Mouse (Mus musculus): ENCODE results near the gene Zbtb16.

DNA sequence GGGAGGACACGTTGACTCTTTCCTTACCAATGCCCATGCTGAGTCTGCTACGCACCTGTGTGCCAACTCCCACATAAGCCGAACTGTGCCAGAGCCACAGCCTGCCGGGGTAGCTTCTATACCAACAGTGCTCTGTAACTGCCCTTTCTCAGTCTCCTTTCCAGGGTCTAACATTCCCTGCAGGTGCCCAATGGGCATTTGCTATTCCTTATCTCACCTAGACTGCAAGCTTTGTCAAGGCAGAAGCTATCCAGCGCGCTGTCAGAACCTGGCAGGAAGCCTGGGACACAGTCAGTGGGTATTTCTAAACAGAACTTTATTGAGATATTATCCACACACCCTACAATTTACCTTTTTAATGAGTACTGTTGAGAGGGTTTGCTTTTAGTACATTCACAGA, 82.1 kb downstream of the Zbtb16 start:
- TF ChIP-seq CTCF (IDR thresholded peaks at IDR 0.05; ENCODE audit: borderline replicate concordance, insufficient read depth, low read length) (no peak), POLR2A (IDR thresholded peaks at IDR 0.05; ENCODE audit: low read depth, low read length) (no peak)
